ENCODE assay signal across 9 mouse cellular contexts in genomic region chr17:57096623-57096920, GRCm38 (mm10). TPM values are rescaled to one million over a fixed set of nuclear protein-coding genes. Genes with fewer than 3 reads are reported as not detected.
A peak's percentile ranks its signal among the peaks of the same experiment; 100 is the strongest.
DNase-seq lines count a peak whose midpoint lies in the region; ATAC-seq and TF ChIP-seq lines count a peak whose summit lies in the region.
"Had no signal": no experiment of that assay in that cellular context is flagged by ENCODE, and none has a peak within 500 bp of the region (broad histone marks: within the 10 kb centered on the region; RNA-seq: fewer than 3 reads in every experiment).

No protein-coding gene starts in this region.

- intact Hi-C loops in heart, postnatal 36 days (cut with DNase I) = loop anchor here (1.0 to 2.0 kb wide), 4 partner anchors 36 to 238 kb away; partner anchors contain the start of gene Alkbh7

- H3K4me3 ChIP-seq in forebrain, embryonic 16.5 days (replicated peaks; ENCODE audit: low read length) = peak overlapping the region; percentile 21
- peak overlapping the region; percentile 0; the same call in 1 of the 2 replicates for H3K4me3 ChIP-seq in layer of hippocampus, adult 2 months
- no peak overlapping the region for H3K4me3 ChIP-seq in lung, embryonic 14.5 days (ENCODE audit: low read depth, low read length)
- peak overlapping the region; percentile 17 for H3K4me3 ChIP-seq in olfactory bulb, adult 2 months (ENCODE audit: insufficient read depth, low read depth, low read length)
- H3K4me3 ChIP-seq in thymus, adult 2 months (ENCODE audit: control insufficient read depth, insufficient read depth, low read length) = peak overlapping the region; percentile 17; the same call in 1 of the 2 replicates

- TF ChIP-seq POLR2A in olfactory bulb, adult 2 months (IDR thresholded peaks at IDR 0.05; ENCODE audit: insufficient read depth, low read depth, low read length) = no peak
- no peak for TF ChIP-seq POLR2A in thymus, adult 2 months (IDR thresholded peaks at IDR 0.05; ENCODE audit: control insufficient read depth, extremely low read depth, insufficient read depth, low read length, poor library complexity)

- no peaks in the 10 kb centered on the region for H3K36me3 ChIP-seq in forebrain, embryonic 16.5 days (ENCODE audit: control insufficient read depth, insufficient read depth)
- no peaks in the 10 kb centered on the region for H3K36me3 ChIP-seq in lung, embryonic 14.5 days (ENCODE audit: insufficient read depth)
- no peaks in the 10 kb centered on the region for H3K36me3 ChIP-seq in thymus, adult 2 months (ENCODE audit: control insufficient read depth, insufficient read depth, low read length)

- peak; percentile 90 for ATAC-seq in forebrain, embryonic 16.5 days
- ATAC-seq in lung, embryonic 14.5 days (ENCODE audit: insufficient read depth) = peak; percentile 85

- no peak overlapping the region for H3K9ac ChIP-seq in forebrain, embryonic 16.5 days (replicated peaks; ENCODE audit: low read depth, low read length)
- H3K9ac ChIP-seq in lung, embryonic 14.5 days = no peak overlapping the region

- TF ChIP-seq CTCF in layer of hippocampus, adult 2 months (conservative IDR thresholded peaks at IDR 0.05) = peak; percentile 92
- peak; percentile 94 for TF ChIP-seq CTCF in lung, embryonic 14.5 days (IDR thresholded peaks at IDR 0.05; ENCODE audit: low read depth)
- peak; percentile 94 for TF ChIP-seq CTCF in olfactory bulb, adult 2 months (IDR thresholded peaks at IDR 0.05; ENCODE audit: insufficient read depth, low read depth, low read length)
- peak; percentile 98 for TF ChIP-seq CTCF in thymus, adult 2 months (IDR thresholded peaks at IDR 0.05; ENCODE audit: borderline replicate concordance, control insufficient read depth, extremely low read depth, insufficient read depth, low read length, poor library complexity)

- H3K4me1 ChIP-seq in forebrain, embryonic 16.5 days (replicated peaks; ENCODE audit: control insufficient read depth, insufficient read depth, low read length) = peaks cover 7% of the 10 kb centered on the region
- no peaks in the 10 kb centered on the region; the same call in 1 of the 2 replicates for H3K4me1 ChIP-seq in lung, embryonic 14.5 days (ENCODE audit: insufficient read depth)
- peaks cover 3% of the 10 kb centered on the region; the same call in 1 of the 2 replicates for H3K4me1 ChIP-seq in olfactory bulb, adult 2 months (ENCODE audit: control insufficient read depth, insufficient read depth, low read length)
- peaks cover 6% of the 10 kb centered on the region for H3K4me1 ChIP-seq in thymus, adult 2 months (replicated peaks; ENCODE audit: control insufficient read depth, insufficient read depth, low read length)

- DNase-seq in ES-CJ7 (ENCODE audit: low read depth, low spot score) = peak; percentile 79
- peak; percentile 81 for DNase-seq in cerebellum, adult 11 months
- DNase-seq in heart, postnatal 36 days = peak; percentile 89 to 90
- DNase-seq in layer of hippocampus, adult 2 months (ENCODE audit: low spot score in 2 of 2) = peak; percentile 81 to 92
- peak; percentile 88 for DNase-seq in lung, embryonic 14.5 days
- peak; percentile 91 for DNase-seq in thymus, adult 2 months

- H3K9me3 ChIP-seq in forebrain, embryonic 16.5 days (ENCODE audit: control insufficient read depth, low read length) = no peaks in the 10 kb centered on the region
- no peaks in the 10 kb centered on the region for H3K9me3 ChIP-seq in lung, embryonic 14.5 days (ENCODE audit: low read depth, low read length)

- H3K4me2 ChIP-seq in forebrain, embryonic 16.5 days (ENCODE audit: low read length) = peak overlapping the region; percentile 46
- H3K4me2 ChIP-seq in lung, embryonic 14.5 days = peak overlapping the region; percentile 51

- no peaks in the 10 kb centered on the region for H3K27me3 ChIP-seq in forebrain, embryonic 16.5 days (replicated peaks; ENCODE audit: control insufficient read depth, insufficient read depth, low read length)
- no peaks in the 10 kb centered on the region for H3K27me3 ChIP-seq in lung, embryonic 14.5 days (ENCODE audit: insufficient read depth, low read length)
- no peaks in the 10 kb centered on the region for H3K27me3 ChIP-seq in thymus, adult 2 months (ENCODE audit: control insufficient read depth, insufficient read depth, low read length)

- no peak overlapping the region for H3K27ac ChIP-seq in forebrain, embryonic 16.5 days (ENCODE audit: low read length)
- no peak overlapping the region for H3K27ac ChIP-seq in layer of hippocampus, adult 2 months
- no peak overlapping the region for H3K27ac ChIP-seq in lung, embryonic 14.5 days (ENCODE audit: low read depth)
- H3K27ac ChIP-seq in olfactory bulb, adult 2 months (ENCODE audit: insufficient read depth, low read depth, low read length) = no peak overlapping the region
- H3K27ac ChIP-seq in thymus, adult 2 months (ENCODE audit: control insufficient read depth, insufficient read depth, low read length) = no peak overlapping the region
- H3K27ac ChIP-seq: macrophage had no signal

- WGBS in forebrain, embryonic 16.5 days = under 1% methylated on average over 11 of the region's 11 CpGs
- WGBS in lung, embryonic 14.5 days = 2% methylated on average over 11 of the region's 11 CpGs
- 1% methylated on average over 11 of the region's 11 CpGs for WGBS in olfactory bulb, adult 2 months
- WGBS in thymus, adult 2 months = under 1% methylated on average over 11 of the region's 11 CpGs

RNA-seq across cellular contexts. Expression of gene Tnfsf9, which starts 8.6 kb away (rescaled TPM):
- polyA plus RNA-seq in forebrain, embryonic 16.5 days (2015; fragmentation: Nextera tagmentation; extraction: Ambion mirVana) = 9.8 and 10.1 TPM in 2 replicates
- total RNA-seq in heart, postnatal 36 days (2021) = under 1 TPM; 0.33 to 0.53 TPM
- under 1 TPM; 0.37 to 0.38 TPM for total RNA-seq in layer of hippocampus, adult 2 months (2021)
- polyA plus RNA-seq in lung, embryonic 14.5 days (2014; fragmentation: Nextera tagmentation; extraction: Ambion mirVana) = 8.1 and 8.5 TPM in 2 replicates
- not detected in 2 replicates for polyA plus RNA-seq in olfactory bulb, adult 2 months (2012; ENCODE audit: insufficient read depth, insufficient read length, low replicate concordance, missing spikeins)
- 10.2 and 12.3 TPM in 2 replicates for polyA plus RNA-seq in thymus, adult 2 months (2012; rRNA removed)

RNA-seq across cellular contexts. Expression of gene Tubb4a, which starts 9.0 kb away (rescaled TPM):
- 285 and 318 TPM in 2 replicates for polyA plus RNA-seq in forebrain, embryonic 16.5 days (2015; fragmentation: Nextera tagmentation; extraction: Ambion mirVana)
- 1 to 10 TPM; 1.8 to 1.9 TPM for total RNA-seq in heart, postnatal 36 days (2021)
- total RNA-seq in layer of hippocampus, adult 2 months (2021) = 100 to 1,000 TPM; 558 TPM
- polyA plus RNA-seq in lung, embryonic 14.5 days (2014; fragmentation: Nextera tagmentation; extraction: Ambion mirVana) = 20.3 and 22.9 TPM in 2 replicates
- 276 TPM in 1 of 2 replicates, not detected in the other for polyA plus RNA-seq in olfactory bulb, adult 2 months (2012; ENCODE audit: insufficient read depth, insufficient read length, low replicate concordance, missing spikeins)
- polyA plus RNA-seq in thymus, adult 2 months (2012; rRNA removed) = 5.5 and 5.7 TPM in 2 replicates

RNA-seq across cellular contexts. Expression of gene Dennd1c, which starts 18.3 kb away (rescaled TPM):
- polyA plus RNA-seq in forebrain, embryonic 16.5 days (2015; fragmentation: Nextera tagmentation; extraction: Ambion mirVana) = 2.4 and 4.2 TPM in 2 replicates
- total RNA-seq in heart, postnatal 36 days (2021) = 1 to 10 TPM; 1.4 to 2.0 TPM
- 1 to 10 TPM; 1.4 to 2.0 TPM for total RNA-seq in layer of hippocampus, adult 2 months (2021)
- polyA plus RNA-seq in lung, embryonic 14.5 days (2014; fragmentation: Nextera tagmentation; extraction: Ambion mirVana) = 3.4 and 4.6 TPM in 2 replicates
- polyA plus RNA-seq in olfactory bulb, adult 2 months (2012; ENCODE audit: insufficient read depth, insufficient read length, low replicate concordance, missing spikeins) = not detected in 2 replicates
- 176 and 196 TPM in 2 replicates for polyA plus RNA-seq in thymus, adult 2 months (2012; rRNA removed)

RNA-seq across cellular contexts. Expression of gene Slc25a23, which starts 36.9 kb away (rescaled TPM):
- 27.8 and 33.4 TPM in 2 replicates for polyA plus RNA-seq in forebrain, embryonic 16.5 days (2015; fragmentation: Nextera tagmentation; extraction: Ambion mirVana)
- 10 to 100 TPM; 58.1 to 69.8 TPM for total RNA-seq in heart, postnatal 36 days (2021)
- 100 to 1,000 TPM; 373 to 393 TPM for total RNA-seq in layer of hippocampus, adult 2 months (2021)
- 8.4 and 10.3 TPM in 2 replicates for polyA plus RNA-seq in lung, embryonic 14.5 days (2014; fragmentation: Nextera tagmentation; extraction: Ambion mirVana)
- 526 and 583 TPM in 2 replicates for polyA plus RNA-seq in olfactory bulb, adult 2 months (2012; ENCODE audit: insufficient read depth, insufficient read length, low replicate concordance, missing spikeins)
- 76.5 and 93.2 TPM in 2 replicates for polyA plus RNA-seq in thymus, adult 2 months (2012; rRNA removed)

RNA-seq across cellular contexts. Expression of gene Crb3, which starts 37.7 kb away (rescaled TPM):
- polyA plus RNA-seq in forebrain, embryonic 16.5 days (2015; fragmentation: Nextera tagmentation; extraction: Ambion mirVana) = 1.5 and 2.1 TPM in 2 replicates
- under 1 TPM in 1 of 2 experiments, not detected in 1; 0.35 TPM for total RNA-seq in heart, postnatal 36 days (2021)
- under 1 TPM in 1 of 2 experiments, not detected in 1; 0.64 TPM for total RNA-seq in layer of hippocampus, adult 2 months (2021)
- polyA plus RNA-seq in lung, embryonic 14.5 days (2014; fragmentation: Nextera tagmentation; extraction: Ambion mirVana) = 38.6 and 41.3 TPM in 2 replicates
- polyA plus RNA-seq in olfactory bulb, adult 2 months (2012; ENCODE audit: insufficient read depth, insufficient read length, low replicate concordance, missing spikeins) = not detected in 2 replicates
- polyA plus RNA-seq in thymus, adult 2 months (2012; rRNA removed) = 3.4 and 5.9 TPM in 2 replicates
- polyA plus RNA-seq: macrophage had no signal
